Mouse (Mus musculus) olfactory bulb, adult 2 months (tissue): ENCODE data around the gene Nufip2.

Experiments
- CTCF ChIP-seq: fragments of 200-500 bp; IDR thresholded peaks from 2 replicates; pipeline ENCODE4 v1.5.1; 2012; ENCODE audit warnings: low read depth, mild to moderate bottlenecking, low read length, moderate library complexity; ENCODE audit not compliant: insufficient read depth
- POLR2A ChIP-seq: fragments of 200-500 bp; IDR thresholded peaks from 2 replicates; pipeline ENCODE4 v1.6.1; 2012; ENCODE audit warnings: mild to moderate bottlenecking, low read depth, low read length, moderate library complexity; ENCODE audit not compliant: insufficient read depth

GRCm38 (mm10) chr11:77652484-77652883 is 33.5 kb upstream of the Nufip2 start:
- TF ChIP-seq POLR2A (no peak), CTCF (no peak)
